Mouse (Mus musculus) midbrain, postnatal 0 days (tissue): ENCODE data around the gene Map7d1. TPM values are rescaled to one million over a fixed set of nuclear protein-coding genes. Genes with fewer than 3 reads are reported as not detected.

Source experiments
- ATAC-seq: fragments of 200-750 bp; cut with Nextera tagmentation; 2 replicates; pipeline ENCODE4 v1.8.0; 2017; ENCODE audit warnings: moderate number of reproducible peaks, mild to moderate bottlenecking, moderate TSS enrichment, moderate library complexity; ENCODE audit not compliant: low FRiP score
- DNase-seq: peaks from one replicate; pipeline ENCODE4 v3.0.0-alpha.2; 2015; ENCODE audit warnings: low spot score
- H3K27ac ChIP-seq: fragments of 300-500 bp; sonication (generic); 2 replicates; pipeline ENCODE4 v1.5.1; 2014; ENCODE audit warnings: low read depth, mild to moderate bottlenecking, low read length, mixed read lengths
- H3K27me3 ChIP-seq: fragments of 300-500 bp; sonication (generic); 2 replicates; pipeline ENCODE4 v1.6.1; 2014; ENCODE audit warnings: low read length, control low read depth, mixed read lengths; ENCODE audit not compliant: insufficient read depth
- H3K36me3 ChIP-seq: fragments of 300-500 bp; sonication (generic); 2 replicates; pipeline ENCODE4 v1.6.1; 2014; ENCODE audit warnings: low read length, control low read depth, mixed read lengths; ENCODE audit not compliant: insufficient read depth
- H3K4me1 ChIP-seq: fragments of 300-500 bp; sonication (generic); 2 replicates; pipeline ENCODE4 v1.6.1; 2014; ENCODE audit warnings: mild to moderate bottlenecking, control low read depth, antibody characterized with exemption, low read length, mixed read lengths; ENCODE audit not compliant: insufficient read depth
- H3K4me2 ChIP-seq: fragments of 300-500 bp; sonication (generic); 2 replicates; pipeline ENCODE4 v1.6.1; 2014; ENCODE audit warnings: low read depth, mild to moderate bottlenecking, low read length, mixed read lengths; ENCODE audit not compliant: poor library complexity, severe bottlenecking
- H3K4me3 ChIP-seq: fragments of 300-500 bp; sonication (generic); 2 replicates; pipeline ENCODE4 v1.5.1; 2014; ENCODE audit warnings: low read depth, mild to moderate bottlenecking, low read length, moderate library complexity
- H3K9ac ChIP-seq: fragments of 300-500 bp; sonication (generic); replicated peaks from 2 replicates; pipeline ENCODE4 v1.6.1; 2014; ENCODE audit warnings: mild to moderate bottlenecking, low read length, moderate library complexity, mixed read lengths; ENCODE audit not compliant: poor library complexity, severe bottlenecking
- H3K9me3 ChIP-seq: fragments of 300-500 bp; sonication (generic); 2 replicates; pipeline ENCODE4 v1.6.1; 2016; ENCODE audit warnings: low read length, control low read depth
- CTCF ChIP-seq: IDR thresholded peaks from 2 replicates; pipeline ENCODE4 v1.5.1; 2016; ENCODE audit warnings: antibody characterized with exemption, mild to moderate bottlenecking
- WGBS: fragments of 180-500 bp; shearing (Covaris S2); extraction: QIAGEN DNeasy Blood & Tissue Kit; methylation state at CpG from one replicate; pipeline ENCODE4 v1.1.7; 2014; 5-methylcytosine and 5-hydroxymethylcytosine counted together
- polyA plus RNA-seq: library from polyadenylated mRNA; unstranded; fragments of >200 nt; fragmentation: Nextera tagmentation; extraction: Ambion mirVana; gene quantifications from 2 replicates; pipeline ENCODE4 v1.2.1, GENCODE M21; 2015
- total RNA-seq: library from RNA; depleted of rRNA; stranded (reverse); fragments of >200 nt; gene quantifications from 2 replicates; pipeline ENCODE4 v1.2.3, GENCODE M21; 2014

Gene Map7d1
- total and polyA plus RNA-seq, 2 experiments from 2014 or later = 61.2 to 124 TPM

GRCm38 (mm10) chr4:126201514-126202302 is 54.4 kb downstream of the Map7d1 start:
- peak overlapping the region; percentile 92 for H3K27ac ChIP-seq
- ATAC-seq (no peak), DNase-seq (peak; percentile 52)
- WGBS = under 1% methylated on average over 28 of the region's 28 CpGs
- peak; percentile 59 for TF ChIP-seq CTCF
- H3K4me1 ChIP-seq = 0 out of 2 replicates have a peak, but pooled peaks cover 3% of the 10 kb centered on the region
- H3K4me3 ChIP-seq = peak overlapping the region; percentile 88
- H3K27me3 ChIP-seq = no peaks in the 10 kb centered on the region
- H3K4me2 ChIP-seq = peak overlapping the region; percentile 65
- H3K36me3 ChIP-seq = no peaks in the 10 kb centered on the region
- peak overlapping the region; percentile 80 for H3K9ac ChIP-seq
- no peaks in the 10 kb centered on the region for H3K9me3 ChIP-seq

- ATAC-seq = no peak
- WGBS = 65% methylated on average over 2 of the region's 2 CpGs
- H3K4me1 ChIP-seq = 0 out of 2 replicates have a peak, but pooled peaks cover 3% of the 10 kb centered on the region
- H3K4me2 ChIP-seq = peak overlapping the region; percentile 65
- H3K27ac ChIP-seq = no peak overlapping the region
- no peak for DNase-seq
- no peaks in the 10 kb centered on the region for H3K36me3 ChIP-seq
- TF ChIP-seq CTCF = no peak
- H3K9me3 ChIP-seq = no peaks in the 10 kb centered on the region
- H3K9ac ChIP-seq = no peak overlapping the region
- H3K4me3 ChIP-seq = peak overlapping the region; percentile 88; the same call in 1 of the 2 replicates
- H3K27me3 ChIP-seq = no peaks in the 10 kb centered on the region
These were observed 55.5 kb downstream of the Map7d1 start for GRCm38 (mm10) chr4:126200656-126201055.

GRCm38 (mm10) chr4:126200036-126200435 is 56.1 kb downstream of the Map7d1 start:
- no peaks in the 10 kb centered on the region for H3K9me3 ChIP-seq
- 43% methylated on average over 1 of the region's 1 CpGs for WGBS
- DNase-seq = no peak
- no peaks in the 10 kb centered on the region for H3K36me3 ChIP-seq
- no peak for TF ChIP-seq CTCF
- ATAC-seq = no peak
- H3K27me3 ChIP-seq = no peaks in the 10 kb centered on the region
- peak overlapping the region; percentile 65 for H3K4me2 ChIP-seq
- 0 out of 2 replicates have a peak, but pooled peaks cover 3% of the 10 kb centered on the region for H3K4me1 ChIP-seq
- no peak overlapping the region for H3K27ac ChIP-seq
- H3K4me3 ChIP-seq = no peak overlapping the region
- no peak overlapping the region for H3K9ac ChIP-seq

- DNase-seq (no peak), ATAC-seq (no peak)
- no peaks in the 10 kb centered on the region for H3K36me3 ChIP-seq
- H3K27me3 ChIP-seq = no peaks in the 10 kb centered on the region
- H3K27ac ChIP-seq = no peak overlapping the region
- H3K4me2 ChIP-seq = no peak overlapping the region
- 0 out of 2 replicates have a peak, but pooled peaks cover 3% of the 10 kb centered on the region for H3K4me1 ChIP-seq
- 81% methylated on average over 6 of the region's 6 CpGs for WGBS
- H3K9me3 ChIP-seq = no peaks in the 10 kb centered on the region
- H3K4me3 ChIP-seq = no peak overlapping the region
- no peak overlapping the region for H3K9ac ChIP-seq
- no peak for TF ChIP-seq CTCF
These were observed 56.6 kb downstream of the Map7d1 start for GRCm38 (mm10) chr4:126199556-126199955.

- no peak for ATAC-seq
- H3K4me2 ChIP-seq = no peak overlapping the region
- H3K9ac ChIP-seq = no peak overlapping the region
- H3K27me3 ChIP-seq = no peaks in the 10 kb centered on the region
- H3K4me3 ChIP-seq = no peak overlapping the region
- peaks cover 7% of the 10 kb centered on the region; the same call in 1 of the 2 replicates for H3K36me3 ChIP-seq
- DNase-seq = no peak
- TF ChIP-seq CTCF = no peak
- H3K4me1 ChIP-seq = 0 out of 2 replicates have a peak, but pooled peaks cover 3% of the 10 kb centered on the region
- WGBS = 69% methylated on average over 3 of the region's 3 CpGs
- H3K27ac ChIP-seq = no peak overlapping the region
- H3K9me3 ChIP-seq = no peaks in the 10 kb centered on the region
These were observed 58.7 kb downstream of the Map7d1 start for GRCm38 (mm10) chr4:126197485-126197884.

GRCm38 (mm10) chr4:126194916-126195315 is 61.2 kb downstream of the Map7d1 start:
- H3K27me3 ChIP-seq = no peaks in the 10 kb centered on the region
- no peaks in the 10 kb centered on the region for H3K9me3 ChIP-seq
- ATAC-seq (no peak), DNase-seq (no peak)
- H3K27ac ChIP-seq = no peak overlapping the region
- 95% methylated on average over 4 of the region's 4 CpGs for WGBS
- no peaks in the 10 kb centered on the region for H3K4me1 ChIP-seq
- H3K4me3 ChIP-seq = no peak overlapping the region
- no peak overlapping the region for H3K4me2 ChIP-seq
- H3K36me3 ChIP-seq = peaks cover 15% of the 10 kb centered on the region; the same call in 1 of the 2 replicates
- TF ChIP-seq CTCF = no peak
- H3K9ac ChIP-seq = no peak overlapping the region
